Mouse (Mus musculus) T-helper 2 cell (primary cell): ENCODE results near the gene Acoxl.

Source experiments
- in situ Hi-C: fragments of 300-600 bp; cut with MboI, MseI; formaldehyde crosslinking; loops from one replicate; pipeline ENCODE4 v1.15.1; 2025; ENCODE audit warnings: high pct_unique_total_duplicates

The Acoxl gene

DNA sequence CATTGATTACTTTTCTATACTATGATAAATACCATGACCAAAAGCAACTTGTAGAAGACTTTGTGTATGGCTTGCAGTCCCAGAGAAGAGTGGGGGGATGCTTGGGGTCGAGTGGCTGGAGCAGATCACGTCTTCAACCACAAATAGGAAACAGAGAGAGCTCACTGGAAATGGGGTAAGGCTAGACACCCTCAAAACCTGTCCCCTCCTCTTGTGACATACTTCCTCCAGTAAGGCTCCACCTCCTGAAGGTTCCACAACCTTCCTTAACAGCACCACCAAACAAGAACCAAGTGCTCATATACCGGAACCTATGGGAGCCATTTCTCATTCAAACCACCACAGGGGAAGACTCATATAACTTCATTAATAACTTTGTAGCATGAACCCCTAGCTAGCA, 331.9 kb downstream of the Acoxl start:
- in situ Hi-C loops, result no loop called here

DNA sequence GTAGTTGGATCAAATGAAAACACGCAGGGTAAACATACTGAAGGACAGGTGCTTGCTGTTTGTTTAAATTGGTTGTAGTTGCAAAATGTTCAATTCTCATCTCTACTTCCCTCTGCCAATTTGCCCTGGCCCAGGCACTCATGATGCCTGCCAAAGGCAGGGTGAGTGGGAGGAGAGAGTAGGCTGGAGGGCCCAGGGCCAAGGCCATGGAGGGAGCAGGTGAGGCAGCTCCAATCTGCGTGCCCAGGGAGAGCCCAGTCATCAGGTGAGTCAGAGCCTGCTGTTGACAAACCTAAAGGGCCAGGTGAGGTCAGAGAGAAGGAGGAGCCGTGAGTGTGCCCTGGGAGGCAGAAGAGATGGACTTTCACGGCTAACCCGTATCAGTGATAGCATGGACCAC, 333.6 kb downstream of the Acoxl start:
- in situ Hi-C loops, result no loop called here
